Mouse (Mus musculus) embryonic facial prominence, embryonic 10.5 days (tissue): Measurements from ENCODE around the gene Rgs13. TPM values are rescaled to one million over a fixed set of nuclear protein-coding genes. Genes with fewer than 3 reads are reported as not detected.

Experiments
- DNase-seq: peaks from one replicate; pipeline ENCODE4 v3.0.0-alpha.2; 2017; ENCODE audit warnings: low spot score
- H3K27ac ChIP-seq: fragments of 300-500 bp; sonication (generic); replicated peaks from 2 replicates; pipeline ENCODE4 v1.5.1; 2016; ENCODE audit warnings: mild to moderate bottlenecking
- H3K27me3 ChIP-seq: fragments of 300-500 bp; sonication (generic); replicated peaks from 2 replicates; pipeline ENCODE4 v1.6.1; 2016; ENCODE audit warnings: low read depth, mild to moderate bottlenecking; ENCODE audit not compliant: poor library complexity, severe bottlenecking
- H3K36me3 ChIP-seq: fragments of 300-500 bp; sonication (generic); replicated peaks from 2 replicates; pipeline ENCODE4 v1.6.1; 2016; ENCODE audit warnings: mild to moderate bottlenecking, moderate library complexity
- H3K4me1 ChIP-seq: fragments of 300-500 bp; sonication (generic); 2 replicates; pipeline ENCODE4 v1.6.1; 2016
- H3K4me3 ChIP-seq: fragments of 300-500 bp; sonication (generic); 2 replicates; pipeline ENCODE4 v1.5.1; 2016; ENCODE audit warnings: mild to moderate bottlenecking, moderate library complexity
- H3K9me3 ChIP-seq: fragments of 300-500 bp; sonication (generic); 2 replicates; pipeline ENCODE4 v1.6.1; 2016; ENCODE audit warnings: mild to moderate bottlenecking
- WGBS: fragments of 180-500 bp; shearing (Covaris S2); methylation state at CpG from one replicate; pipeline ENCODE4 v1.1.7; 2016; 5-methylcytosine and 5-hydroxymethylcytosine counted together
- polyA plus RNA-seq: library from polyadenylated mRNA; unstranded; fragments of >200 nt; fragmentation: Nextera tagmentation; extraction: Ambion mirVana; gene quantifications from 2 replicates; pipeline ENCODE4 v1.2.1, GENCODE M21; 2016

The Rgs13 gene
- polyA plus RNA-seq, result 0.10 and 0.47 TPM in 2 replicates

GRCm38 (mm10) chr1:144177166-144177565 lies at the start of gene Rgs13:
Rgs13 (minus strand) TSS chr1:144177372.
- Histone ChIP-seq H3K36me3 (no peaks in the 10 kb centered on the region), H3K27ac (no peak within 1 kb of the TSS), H3K9me3 (no peaks in the 10 kb centered on the region), H3K4me1 (no peaks in the 10 kb centered on the region), H3K4me3 (no peak within 1 kb of the TSS), H3K27me3 (no peaks in the 10 kb centered on the region)
- WGBS, result 76% methylated on average over 5 of the region's 5 CpGs
- DNase-seq, result no peak

- H3K27ac ChIP-seq, result no peak overlapping the region
- no peaks in the 10 kb centered on the region for H3K36me3 ChIP-seq
- no peaks in the 10 kb centered on the region for H3K27me3 ChIP-seq
- H3K9me3 ChIP-seq, result no peaks in the 10 kb centered on the region
- no peak overlapping the region for H3K4me3 ChIP-seq
- H3K4me1 ChIP-seq, result no peaks in the 10 kb centered on the region
- no peak for DNase-seq
Measured at GRCm38 (mm10) chr1:144215230-144215629, 38.1 kb upstream of the Rgs13 start.

- 80% methylated on average over 3 of the region's 3 CpGs for WGBS
- Histone ChIP-seq H3K36me3 (no peaks in the 10 kb centered on the region), H3K4me1 (no peaks in the 10 kb centered on the region), H3K27me3 (no peaks in the 10 kb centered on the region), H3K27ac (no peak overlapping the region), H3K4me3 (no peak overlapping the region), H3K9me3 (no peaks in the 10 kb centered on the region)
- DNase-seq, result no peak
Measured at GRCm38 (mm10) chr1:144210912-144211311, 33.7 kb upstream of the Rgs13 start.

- H3K4me1 ChIP-seq, result no peaks in the 10 kb centered on the region
- no peaks in the 10 kb centered on the region for H3K27me3 ChIP-seq
- no peak for DNase-seq
- H3K27ac ChIP-seq, result no peak overlapping the region
- no peaks in the 10 kb centered on the region for H3K36me3 ChIP-seq
- no peaks in the 10 kb centered on the region for H3K9me3 ChIP-seq
- no peak overlapping the region for H3K4me3 ChIP-seq
- 80% methylated on average over 7 of the region's 7 CpGs for WGBS
Measured at GRCm38 (mm10) chr1:144206281-144207061, 29.3 kb upstream of the Rgs13 start.

- H3K27ac ChIP-seq, result no peak overlapping the region
- no peaks in the 10 kb centered on the region for H3K36me3 ChIP-seq
- 90% methylated on average over 2 of the region's 2 CpGs for WGBS
- no peak for DNase-seq
- H3K27me3 ChIP-seq, result no peaks in the 10 kb centered on the region
- H3K4me3 ChIP-seq, result no peak overlapping the region
- H3K9me3 ChIP-seq, result no peaks in the 10 kb centered on the region
- H3K4me1 ChIP-seq, result no peaks in the 10 kb centered on the region
Measured at GRCm38 (mm10) chr1:144204766-144205165, 27.6 kb upstream of the Rgs13 start.

GRCm38 (mm10) chr1:144202939-144203338 lies 25.8 kb upstream of the Rgs13 start:
- 93% methylated on average over 4 of the region's 4 CpGs for WGBS
- no peak overlapping the region for H3K27ac ChIP-seq
- H3K9me3 ChIP-seq, result no peaks in the 10 kb centered on the region
- H3K27me3 ChIP-seq, result no peaks in the 10 kb centered on the region
- no peak for DNase-seq
- H3K4me3 ChIP-seq, result no peak overlapping the region
- no peaks in the 10 kb centered on the region for H3K36me3 ChIP-seq
- no peaks in the 10 kb centered on the region for H3K4me1 ChIP-seq

- WGBS, result 75% methylated on average over 2 of the region's 2 CpGs
- Histone ChIP-seq H3K36me3 (no peaks in the 10 kb centered on the region), H3K27me3 (no peaks in the 10 kb centered on the region), H3K4me1 (no peaks in the 10 kb centered on the region), H3K27ac (no peak overlapping the region), H3K4me3 (no peak overlapping the region), H3K9me3 (no peaks in the 10 kb centered on the region)
- no peak for DNase-seq
Measured at GRCm38 (mm10) chr1:144200496-144200895, 23.3 kb upstream of the Rgs13 start.

- no peaks in the 10 kb centered on the region for H3K4me1 ChIP-seq
- H3K4me3 ChIP-seq, result no peak overlapping the region
- no peaks in the 10 kb centered on the region for H3K36me3 ChIP-seq
- 73% methylated on average over 1 of the region's 1 CpGs for WGBS
- no peaks in the 10 kb centered on the region for H3K27me3 ChIP-seq
- no peaks in the 10 kb centered on the region for H3K9me3 ChIP-seq
- no peak for DNase-seq
- no peak overlapping the region for H3K27ac ChIP-seq
Measured at GRCm38 (mm10) chr1:144199538-144199937, 22.4 kb upstream of the Rgs13 start.

GRCm38 (mm10) chr1:144197684-144198083 lies 20.5 kb upstream of the Rgs13 start:
- no peak overlapping the region for H3K4me3 ChIP-seq
- H3K36me3 ChIP-seq, result no peaks in the 10 kb centered on the region
- H3K4me1 ChIP-seq, result no peaks in the 10 kb centered on the region
- DNase-seq, result peak; percentile 47
- no peaks in the 10 kb centered on the region for H3K27me3 ChIP-seq
- no peak overlapping the region for H3K27ac ChIP-seq
- WGBS, result 31% methylated on average over 3 of the region's 3 CpGs
- H3K9me3 ChIP-seq, result no peaks in the 10 kb centered on the region

- peaks cover 18% of the 10 kb centered on the region for H3K4me1 ChIP-seq
- no peaks in the 10 kb centered on the region for H3K9me3 ChIP-seq
- DNase-seq, result no peak
- no peak overlapping the region for H3K4me3 ChIP-seq
- H3K36me3 ChIP-seq, result no peaks in the 10 kb centered on the region
- no peaks in the 10 kb centered on the region for H3K27me3 ChIP-seq
- H3K27ac ChIP-seq, result no peak overlapping the region
- WGBS, result 70% methylated on average over 7 of the region's 7 CpGs
Measured at GRCm38 (mm10) chr1:144186655-144187396, 9.7 kb upstream of the Rgs13 start.

- no peaks in the 10 kb centered on the region for H3K9me3 ChIP-seq
- no peak overlapping the region for H3K4me3 ChIP-seq
- no peak overlapping the region for H3K27ac ChIP-seq
- WGBS, result 73% methylated on average over 4 of the region's 4 CpGs
- DNase-seq, result no peak
- H3K4me1 ChIP-seq, result peaks cover 18% of the 10 kb centered on the region
- H3K27me3 ChIP-seq, result no peaks in the 10 kb centered on the region
- no peaks in the 10 kb centered on the region for H3K36me3 ChIP-seq
Measured at GRCm38 (mm10) chr1:144184955-144185715, 8.0 kb upstream of the Rgs13 start.

GRCm38 (mm10) chr1:144183622-144184021 lies 6.5 kb upstream of the Rgs13 start:
- peak; percentile 15 for DNase-seq
- Histone ChIP-seq H3K4me1 (peaks cover 18% of the 10 kb centered on the region), H3K4me3 (no peak overlapping the region), H3K36me3 (no peaks in the 10 kb centered on the region), H3K9me3 (no peaks in the 10 kb centered on the region), H3K27me3 (no peaks in the 10 kb centered on the region), H3K27ac (no peak overlapping the region)
